Mouse (Mus musculus) erythroblast, embryonic 14.5 days (primary cell): Measurements from ENCODE around the gene Zfp385a.

Experiments
- GATA1 ChIP-seq: IDR thresholded peaks from 2 replicates; pipeline ENCODE4 v1.6.1; 2012; ENCODE audit warnings: low read length, inconsistent platforms, mixed read lengths
- TAL1 ChIP-seq: IDR thresholded peaks from 3 replicates; pipeline ENCODE4 v1.6.1; 2012; ENCODE audit warnings: low read length, inconsistent platforms, mixed read lengths

- TF ChIP-seq GATA1 (no peak), TAL1 (no peak)
Measured at GRCm38 (mm10) chr15:103366376-103367149, 26.7 kb upstream of the Zfp385a start, which contains the start of gene Itga5.
